Mouse (Mus musculus) colon, adult 2 months (tissue): ENCODE measurements around the gene Heatr6. TPM values are rescaled to one million over a fixed set of nuclear protein-coding genes. Genes with fewer than 3 reads are reported as not detected.

Source experiments
- polyA plus RNA-seq: library from polyadenylated mRNA; depleted of rRNA; stranded (reverse); fragments of >200 nt; gene quantifications from 2 replicates; pipeline ENCODE4 v1.2.3, GENCODE M21; 2012; rRNA removed

Gene Heatr6
- 15.6 and 20.4 TPM in 2 replicates for polyA plus RNA-seq

DNA sequence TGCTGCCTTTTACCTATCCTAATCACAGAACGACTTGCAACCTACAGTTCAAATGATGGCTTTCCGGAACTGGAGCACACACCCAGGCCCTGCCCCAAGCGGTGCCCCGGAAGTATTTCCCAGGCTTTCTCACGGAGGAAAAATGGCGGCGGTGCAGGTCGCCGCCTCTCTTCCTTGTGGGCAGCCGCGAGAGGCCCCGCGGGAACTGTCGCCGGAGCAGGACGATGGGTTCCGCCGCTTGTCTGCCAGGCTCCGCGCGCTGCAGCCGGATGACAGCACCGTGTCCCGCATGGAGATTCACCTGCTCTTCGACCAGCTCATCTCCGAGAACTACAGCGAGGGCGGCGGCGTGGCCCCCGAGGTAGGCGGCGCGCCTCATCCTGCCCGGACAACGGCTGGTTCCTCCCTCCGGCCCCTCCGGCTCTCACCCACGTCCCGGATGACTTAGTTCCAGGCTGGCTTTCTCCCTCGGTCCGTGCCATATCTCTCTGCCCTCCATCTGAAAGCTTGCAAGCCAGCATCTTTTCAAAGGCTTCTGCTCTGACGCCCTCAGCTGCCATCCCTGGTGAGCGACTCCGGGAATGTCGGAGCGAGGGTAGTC lies at the start of gene Heatr6:
Gene Heatr6, plus strand, starts transcription at position 116 of the 601 bp plus-strand sequence.

DNA sequence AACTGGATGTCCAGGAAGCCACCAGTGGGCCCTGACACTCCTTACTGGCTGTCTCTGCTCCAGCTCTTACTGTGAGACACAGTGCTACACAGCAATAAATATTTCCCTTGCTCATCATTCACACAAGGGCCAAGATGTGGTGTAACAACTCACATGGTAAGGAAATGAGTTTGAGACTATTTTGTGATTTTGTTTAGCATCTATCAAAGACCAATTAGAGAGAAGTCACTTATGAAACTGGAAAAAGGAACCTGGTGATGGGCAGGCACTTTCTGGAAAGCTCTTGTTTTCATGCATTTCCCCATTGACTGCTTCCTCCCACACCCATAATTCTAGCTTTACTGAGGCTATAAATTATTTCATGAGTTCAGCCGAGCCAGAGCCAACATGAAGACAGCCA lies 49.8 kb upstream of the Heatr6 start, which contains the start of gene Wfdc17:
Gene Wfdc17, plus strand, starts transcription at position 287 of the 400 bp plus-strand sequence.

DNA sequence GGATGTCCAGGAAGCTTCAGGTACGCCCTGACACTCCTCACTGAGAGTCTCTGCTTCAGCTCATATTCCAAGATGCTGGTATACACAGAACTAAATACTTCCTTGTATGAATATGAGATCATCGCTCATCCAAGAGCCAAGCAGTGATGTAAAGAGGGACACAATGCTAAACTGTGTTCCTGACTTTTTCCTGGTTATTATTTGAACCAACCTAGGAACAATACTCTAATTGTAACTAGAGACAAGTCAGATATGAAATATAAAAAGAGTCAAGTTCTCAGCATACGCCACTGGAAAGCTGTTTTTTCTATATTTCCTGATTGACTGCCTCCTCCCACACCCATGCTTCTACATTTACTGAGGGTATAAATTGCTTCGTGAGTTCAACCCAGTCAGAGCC lies 44.8 kb upstream of the Heatr6 start, which contains the start of gene Wfdc18:
Gene Wfdc18, plus strand, starts transcription at position 301 of the 400 bp plus-strand sequence.

DNA sequence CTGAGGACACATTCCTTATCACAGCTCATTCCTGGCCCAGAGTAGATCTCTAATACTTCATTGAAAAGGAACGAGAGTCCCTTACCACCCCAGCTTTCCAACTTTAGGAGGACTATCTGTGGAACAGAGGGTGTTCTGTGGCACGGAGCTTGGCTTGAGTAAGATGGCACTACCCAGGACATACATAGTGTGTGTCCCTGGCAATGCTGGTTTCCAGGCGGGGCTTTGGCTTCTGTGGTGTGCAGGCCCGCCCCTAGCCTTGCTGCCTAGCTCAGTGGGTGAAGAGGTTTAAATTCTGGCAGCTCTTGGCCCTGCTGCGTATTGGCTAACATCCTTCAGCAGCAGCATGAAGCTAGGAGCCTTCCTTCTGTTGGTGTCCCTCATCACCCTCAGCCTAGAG lies 6.8 kb upstream of the Heatr6 start, which contains the start of gene Wfdc21:
Gene Wfdc21, plus strand, starts transcription at position 260 of the 400 bp plus-strand sequence.

Other genes with a start within 250 kb of the Heatr6 start
- not detected in 2 replicates for gene Heatr9, start 231.5 kb upstream of the Heatr6 start, polyA plus RNA-seq
- gene Ccl5, start 223.2 kb upstream of the Heatr6 start, polyA plus RNA-seq: 24.9 and 44.7 TPM in 2 replicates
- gene Ccl9, start 175.1 kb upstream of the Heatr6 start, polyA plus RNA-seq: 1.7 and 2.1 TPM in 2 replicates
- gene Ccl6, start 160.6 kb upstream of the Heatr6 start, polyA plus RNA-seq: 142 and 153 TPM in 2 replicates
- gene Rpl9-ps1, start 108.1 kb upstream of the Heatr6 start, polyA plus RNA-seq: not detected in 2 replicates
- 0.38 and 1.1 TPM in 2 replicates for gene Ccl3, start 104.3 kb upstream of the Heatr6 start, polyA plus RNA-seq
- 0.46 and 0.47 TPM in 2 replicates for gene Ccl4, start 91.1 kb upstream of the Heatr6 start, polyA plus RNA-seq
- 1.3 and 3.5 TPM in 2 replicates for gene Wfdc17, start 49.7 kb upstream of the Heatr6 start, polyA plus RNA-seq
- 5.9 and 16.4 TPM in 2 replicates for gene Wfdc18, start 44.7 kb upstream of the Heatr6 start, polyA plus RNA-seq
- 1.1 and 1.6 TPM in 2 replicates for gene Wfdc21, start 6.8 kb upstream of the Heatr6 start, polyA plus RNA-seq
- gene Hnf1b, start 96.4 kb downstream of the Heatr6 start, polyA plus RNA-seq: 45.1 and 46.3 TPM in 2 replicates
- gene Ddx52, start 188.4 kb downstream of the Heatr6 start, polyA plus RNA-seq: 1.5 and 1.7 TPM in 2 replicates
- gene Synrg, start 210.7 kb downstream of the Heatr6 start, polyA plus RNA-seq: 15.9 and 18.0 TPM in 2 replicates